Mouse (Mus musculus): ENCODE data around the gene Btbd17.
A peak's percentile ranks its signal among the peaks of the same experiment; 100 is the strongest.

Gene Btbd17

GRCm38 (mm10) chr11:114795848-114796322 is at the start of gene Btbd17:
Gene Btbd17, minus strand, starts transcription at chr11:114795945.
- no peak for DNase-seq (ENCODE audit: low spot score)

DNA sequence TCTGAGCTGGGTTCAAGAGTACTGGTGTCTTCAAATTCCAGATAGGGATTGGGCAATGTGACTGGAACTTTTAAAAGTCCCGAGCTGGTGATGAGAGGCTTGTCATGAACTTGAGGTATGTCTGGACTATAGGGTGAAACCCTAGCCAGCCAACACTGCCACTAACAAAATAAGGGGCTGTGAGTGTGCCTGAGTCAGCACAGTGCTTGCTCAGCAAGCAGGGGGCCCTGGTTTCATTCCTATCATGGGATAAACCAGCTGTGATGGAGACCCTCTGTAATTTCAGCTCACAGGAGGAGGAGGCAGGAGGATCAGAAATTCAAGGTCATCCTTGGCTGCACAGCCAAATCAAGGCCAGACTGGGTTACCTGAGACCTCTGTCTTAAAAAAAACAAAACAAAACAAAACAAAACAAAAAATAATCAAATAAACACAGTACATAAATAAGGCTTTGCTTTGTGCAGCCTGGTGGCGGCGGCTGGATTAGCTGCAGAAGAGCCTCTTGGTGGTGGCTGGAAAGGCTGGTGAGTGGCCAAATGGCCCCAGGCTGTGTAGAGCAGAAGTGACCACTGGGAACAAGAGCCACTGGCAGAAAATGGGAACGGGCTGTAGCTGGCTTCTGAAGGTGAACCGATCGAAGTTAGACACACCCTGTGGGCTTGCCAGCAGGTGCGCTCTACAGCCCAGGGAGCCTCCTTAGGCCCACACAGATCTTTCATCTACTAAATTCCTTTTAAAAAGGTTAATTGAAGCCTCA is 48.9 kb upstream of the Btbd17 start:
- no peak for DNase-seq (ENCODE audit: low spot score)

DNA sequence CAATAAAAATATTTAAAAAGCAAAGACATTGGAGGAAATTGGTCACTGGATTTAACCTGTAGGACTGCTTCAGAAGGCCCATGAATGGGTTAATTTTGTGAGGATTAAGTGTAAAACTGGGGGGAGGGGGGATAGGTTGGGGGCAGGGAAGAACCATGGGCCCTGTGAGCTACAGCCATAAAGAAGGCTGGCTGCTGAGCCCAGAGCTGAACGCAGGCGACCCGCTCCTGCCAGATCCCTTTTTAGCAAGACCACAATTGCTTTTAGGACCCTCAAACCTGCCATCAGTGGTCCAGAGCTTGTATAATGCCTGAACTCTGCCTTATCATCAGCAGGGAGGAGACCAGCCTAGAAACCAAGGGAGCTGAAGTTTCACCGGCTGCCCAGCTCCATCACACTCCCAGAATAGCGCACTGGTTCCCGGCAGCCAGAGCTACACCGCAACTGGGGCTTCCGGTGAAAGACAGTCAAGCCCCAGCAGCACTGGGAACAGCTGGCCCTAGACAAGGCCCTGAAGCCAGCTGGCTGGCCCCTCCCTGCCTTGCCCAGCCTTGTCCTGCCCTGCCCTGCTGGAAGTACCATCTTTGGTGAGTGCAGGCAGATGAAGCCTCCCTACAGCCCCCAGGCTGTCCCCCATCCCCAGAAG is 48.2 kb upstream of the Btbd17 start:
- no peak for DNase-seq (ENCODE audit: low spot score)

- DNase-seq (ENCODE audit: low spot score) = no peak
Measured at GRCm38 (mm10) chr11:114833166-114833565, 37.4 kb upstream of the Btbd17 start.

DNA sequence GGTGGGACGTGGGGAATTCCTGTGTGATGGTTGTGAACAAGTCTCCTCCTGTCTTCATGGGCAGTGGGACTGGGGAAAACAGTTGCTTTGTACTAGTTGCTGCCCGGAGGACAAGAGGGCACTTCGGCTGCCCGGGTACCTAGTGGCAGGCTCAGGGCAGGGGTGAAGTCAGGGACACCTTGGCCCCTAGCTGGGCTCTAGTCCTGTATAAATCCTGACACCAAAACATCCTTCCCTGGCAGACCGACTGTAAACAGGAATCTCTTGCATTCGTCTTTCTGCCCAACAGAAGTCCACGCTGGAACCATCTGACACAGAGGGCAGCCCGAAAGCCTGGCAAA is 34.7 kb upstream of the Btbd17 start:
- DNase-seq (ENCODE audit: low spot score) = no peak

DNA sequence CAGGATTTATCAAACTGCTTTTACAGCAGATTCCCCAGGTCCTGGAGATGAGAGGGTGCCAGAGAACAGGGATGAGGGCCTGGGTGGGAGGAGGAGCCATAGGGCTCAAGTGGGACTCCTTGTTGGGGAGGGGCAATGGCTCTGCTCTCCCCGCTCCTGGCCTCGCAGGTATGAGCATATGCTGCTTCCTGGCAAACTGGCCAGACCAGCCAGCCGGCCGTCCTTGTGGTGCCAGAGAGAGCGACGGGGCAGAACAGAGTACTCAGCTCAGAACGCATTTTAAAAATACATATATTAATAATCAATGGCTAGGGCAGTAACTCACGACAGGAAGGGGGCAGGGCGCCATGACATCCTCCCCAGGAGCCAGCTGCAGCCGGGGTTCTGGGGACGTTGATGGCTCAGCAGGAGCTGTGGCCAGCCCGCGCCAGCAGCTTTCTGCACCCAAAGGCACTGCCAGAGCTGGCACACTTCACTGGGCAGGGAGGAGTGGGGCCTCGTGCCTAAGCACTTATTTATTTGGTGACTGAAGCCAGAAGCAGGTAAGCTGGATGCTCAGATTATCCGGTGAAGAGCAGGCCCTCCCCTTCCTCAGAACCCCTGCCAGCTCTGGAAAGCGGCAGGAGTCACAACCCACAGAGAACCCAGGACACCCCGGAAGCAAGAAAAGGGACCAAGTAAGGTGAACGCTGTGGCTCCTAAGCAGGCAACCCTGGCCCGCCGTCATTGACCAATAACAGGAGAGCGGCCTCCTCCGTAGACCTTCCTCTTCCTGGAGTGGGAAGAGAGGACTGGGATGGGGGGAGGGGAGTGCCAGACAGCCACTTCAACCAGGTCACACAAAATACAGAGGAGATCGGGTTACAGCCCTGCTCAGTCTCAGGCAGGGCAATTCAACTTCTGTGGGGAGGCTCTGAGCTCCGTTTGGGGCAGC is 34.0 kb upstream of the Btbd17 start:
- peak; percentile 53 for DNase-seq (ENCODE audit: low spot score)

GRCm38 (mm10) chr11:114826686-114827085 is 30.9 kb upstream of the Btbd17 start:
- no peak for DNase-seq (ENCODE audit: low spot score)

DNA sequence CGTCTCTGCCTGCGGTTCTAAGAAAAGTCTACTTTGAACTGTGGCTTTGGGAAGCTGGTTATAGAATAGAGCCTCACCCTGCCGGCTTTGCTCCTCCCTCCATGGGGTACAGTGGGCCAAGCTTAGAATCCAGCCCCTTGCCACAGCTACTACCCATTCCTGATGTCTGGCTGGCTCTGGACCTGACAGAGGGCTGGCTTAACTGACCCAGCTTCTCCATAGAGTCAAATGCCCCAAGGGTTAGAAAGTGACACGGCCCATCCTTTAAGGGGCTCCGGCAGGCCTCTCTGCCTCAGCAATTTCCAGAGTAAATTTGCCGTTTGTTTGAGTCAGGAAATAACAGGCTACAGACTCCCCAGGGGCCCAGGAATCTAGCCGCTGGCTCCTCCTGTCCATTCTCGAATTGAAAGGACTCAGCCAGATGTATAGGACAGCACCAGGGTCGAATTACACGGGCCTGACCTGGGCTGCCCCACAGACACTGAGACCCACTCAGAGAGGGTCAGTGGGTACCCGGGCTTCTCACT is 27.5 kb upstream of the Btbd17 start:
- DNase-seq (ENCODE audit: low spot score) = no peak

DNA sequence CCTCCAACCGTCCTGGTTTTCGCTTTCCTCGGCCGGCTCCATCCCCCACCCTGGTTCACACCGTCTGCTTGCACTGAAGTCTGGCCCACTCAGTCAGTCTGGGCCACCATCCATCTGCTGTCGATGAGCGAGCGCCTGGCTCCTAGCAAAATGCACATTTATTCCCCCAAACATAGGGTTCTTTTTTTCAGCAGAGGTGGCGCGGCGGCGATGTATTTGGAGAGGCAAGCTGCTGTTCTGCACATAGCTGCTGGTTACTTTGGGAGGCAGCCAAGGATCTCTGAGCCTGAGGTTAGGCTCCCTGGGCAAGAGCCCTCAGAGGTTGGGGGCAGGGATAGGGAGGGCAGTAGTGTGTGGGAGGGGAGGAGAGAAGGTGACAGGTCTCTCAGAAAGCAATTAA is 27.0 kb upstream of the Btbd17 start:
- no peak for DNase-seq (ENCODE audit: low spot score)

DNA sequence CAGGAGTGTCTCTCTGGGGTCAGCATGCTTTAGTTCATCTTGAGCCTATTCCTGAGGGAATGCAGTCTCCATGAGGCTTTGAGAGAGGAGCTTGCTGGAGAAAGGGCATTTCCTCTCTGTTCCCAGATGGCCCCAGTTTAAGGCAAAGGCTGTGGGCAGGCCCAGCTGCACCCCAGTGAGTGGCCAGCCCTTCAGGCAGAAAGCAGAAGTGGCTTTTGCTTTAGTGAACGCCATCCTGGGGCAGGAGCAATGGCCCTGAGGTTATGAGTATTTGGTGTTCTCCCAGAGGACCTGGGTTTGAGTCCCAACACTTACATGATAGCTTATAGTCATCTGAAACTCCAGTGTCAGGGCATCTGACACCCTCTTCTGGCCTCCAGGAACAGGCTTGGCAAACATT is 25.6 kb upstream of the Btbd17 start:
- DNase-seq (ENCODE audit: low spot score) = no peak

GRCm38 (mm10) chr11:114820444-114820843 is 24.7 kb upstream of the Btbd17 start:
- no peak for DNase-seq (ENCODE audit: low spot score)

DNA sequence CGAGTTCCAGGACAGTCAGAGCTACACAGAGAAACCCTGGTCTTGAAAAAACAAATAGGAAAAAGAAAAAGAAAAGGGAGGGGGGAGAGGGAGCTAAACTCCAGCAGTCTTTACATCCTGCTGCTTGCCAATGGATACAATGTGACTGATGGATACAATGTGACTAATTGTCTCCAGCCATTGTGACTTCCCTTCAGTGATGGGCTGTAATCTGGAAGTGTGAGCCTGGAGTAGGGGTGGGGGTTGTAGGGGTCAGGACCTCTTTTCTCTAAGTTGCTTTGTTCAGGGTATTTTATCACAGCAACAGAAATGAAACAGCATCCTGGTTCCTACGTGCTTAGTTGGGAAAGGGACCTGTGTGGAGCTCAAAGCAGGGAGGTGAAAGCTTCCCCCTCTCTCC is 23.4 kb upstream of the Btbd17 start:
- no peak for DNase-seq (ENCODE audit: low spot score)

- no peak for DNase-seq (ENCODE audit: low spot score)
Measured at GRCm38 (mm10) chr11:114818185-114818584, 22.4 kb upstream of the Btbd17 start.

DNA sequence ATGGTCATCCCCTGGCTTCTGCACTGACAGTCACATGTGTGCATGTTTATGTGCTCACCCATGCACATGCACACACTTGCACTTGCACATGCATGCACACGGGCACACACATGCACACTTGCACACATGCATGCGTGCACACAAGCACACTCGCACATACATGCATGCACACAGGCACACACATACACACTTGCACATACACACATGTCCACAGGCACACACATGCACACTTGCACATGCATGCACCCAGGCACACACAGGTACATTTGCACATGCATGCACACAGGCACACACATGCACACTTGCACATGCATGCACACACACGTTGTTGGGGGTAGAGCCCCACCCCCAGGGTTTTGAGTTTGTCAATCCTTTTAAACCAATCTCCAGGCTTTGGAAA is 21.2 kb upstream of the Btbd17 start:
- no peak for DNase-seq (ENCODE audit: low spot score)

DNA sequence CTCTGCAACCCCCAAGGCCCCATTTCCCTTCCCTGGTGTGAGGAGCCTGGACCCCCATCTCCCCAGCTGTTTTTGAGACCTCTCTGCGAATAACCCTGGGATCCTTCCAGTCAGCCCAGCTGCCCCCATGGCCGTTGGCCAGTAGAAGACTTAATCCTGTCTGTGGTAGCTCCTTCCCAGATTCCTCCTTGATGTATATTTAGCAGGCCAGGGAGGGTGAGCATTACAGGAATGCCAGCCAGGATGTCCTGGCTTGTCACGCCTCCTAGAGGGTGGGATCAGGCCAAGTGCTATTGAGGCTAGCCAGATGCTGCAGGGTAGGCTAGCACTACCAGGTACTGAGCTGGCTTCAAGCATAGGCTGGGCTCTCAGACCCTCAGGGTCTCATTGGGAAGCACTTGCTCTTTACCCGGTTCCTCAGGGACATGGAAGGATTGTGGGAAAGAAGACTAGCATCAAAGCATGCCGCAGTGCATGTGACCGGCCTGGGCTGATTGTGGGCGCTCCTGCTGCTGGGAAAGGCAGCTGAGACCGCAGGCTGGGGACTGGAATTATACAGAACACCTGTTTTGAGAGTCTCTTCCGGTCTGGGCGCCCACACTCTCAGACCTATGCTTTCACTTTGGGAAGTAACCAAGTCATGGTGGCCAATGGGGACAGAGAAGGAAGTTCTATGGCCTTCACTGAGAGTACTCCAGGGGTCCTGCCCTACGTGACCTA is 19.3 kb upstream of the Btbd17 start:
- DNase-seq (ENCODE audit: low spot score) = no peak

- DNase-seq (ENCODE audit: low spot score) = peak; percentile 98
Measured at GRCm38 (mm10) chr11:114812731-114813240, 17.0 kb upstream of the Btbd17 start.

DNA sequence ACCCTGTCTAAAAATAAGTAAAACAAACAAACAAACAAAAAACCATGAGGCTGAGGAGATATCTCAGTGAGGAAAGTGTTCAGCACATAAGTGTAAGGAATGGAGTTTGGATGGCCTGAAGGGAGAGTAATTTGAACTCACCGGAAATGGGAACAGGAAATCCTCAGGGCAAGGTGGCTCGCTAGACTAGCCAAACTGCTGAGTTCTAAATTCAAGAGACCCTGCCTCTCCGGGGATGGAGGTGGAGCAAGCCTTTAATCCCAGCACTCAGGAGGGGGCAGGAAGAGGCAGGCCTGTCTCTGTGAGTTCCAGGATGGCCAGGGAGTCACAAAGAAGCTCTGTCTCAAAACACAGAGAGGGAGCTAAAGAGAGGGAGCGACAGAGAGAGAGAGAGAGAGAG is 14.6 kb upstream of the Btbd17 start:
- DNase-seq (ENCODE audit: low spot score) = no peak

GRCm38 (mm10) chr11:114809371-114809770 is 13.6 kb upstream of the Btbd17 start:
- no peak for DNase-seq (ENCODE audit: low spot score)

- no peak for DNase-seq (ENCODE audit: low spot score)
Measured at GRCm38 (mm10) chr11:114807686-114808427, 12.1 kb upstream of the Btbd17 start.

DNA sequence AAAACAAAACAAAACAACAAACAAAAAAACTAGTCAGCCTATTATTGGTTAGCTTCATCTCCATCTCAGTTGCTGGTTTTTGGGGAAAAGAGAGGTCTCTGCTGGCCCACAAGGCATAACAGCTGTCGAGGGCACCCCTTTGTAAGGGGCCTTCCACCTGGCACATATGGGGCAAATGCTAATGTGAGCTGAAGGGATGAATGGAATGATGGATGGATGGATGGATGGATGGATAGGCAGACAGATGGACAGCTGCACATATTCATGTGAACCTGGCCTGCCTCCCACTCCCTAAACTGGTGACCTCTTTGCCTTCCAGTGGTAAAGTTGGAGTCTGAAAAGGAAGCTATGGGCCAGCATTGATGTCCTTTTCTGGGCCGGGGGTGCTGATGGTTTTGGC is 11.3 kb upstream of the Btbd17 start:
- no peak for DNase-seq (ENCODE audit: low spot score)

DNA sequence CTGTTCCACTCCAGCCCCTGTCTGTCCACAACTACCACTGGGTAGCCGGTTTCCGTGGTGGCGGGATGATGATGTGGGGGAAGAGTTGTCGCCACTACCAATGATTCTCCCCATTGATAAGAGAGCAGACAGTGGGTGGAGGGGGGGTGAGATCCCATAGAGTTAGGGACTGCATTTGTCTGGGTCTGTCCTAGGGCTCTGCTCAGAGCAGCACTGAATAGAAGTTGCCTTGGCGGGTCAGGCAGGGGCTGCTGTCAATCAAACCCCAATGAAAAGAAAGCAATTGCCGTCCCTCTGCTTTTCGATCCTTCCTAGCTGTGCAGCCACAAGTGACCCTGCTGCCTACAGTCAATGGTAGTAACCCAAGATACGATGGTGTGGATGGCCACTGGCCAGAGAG is 8.2 kb upstream of the Btbd17 start:
- DNase-seq (ENCODE audit: low spot score) = no peak
